Mouse (Mus musculus) heart, embryonic 14.5 days (tissue): ENCODE data around the gene Gm7073. TPM values are rescaled to one million over a fixed set of nuclear protein-coding genes. Genes with fewer than 3 reads are reported as not detected.

Experiments used
- ATAC-seq: fragments of 200-750 bp; cut with Nextera tagmentation; 2 replicates; pipeline ENCODE4 v1.8.0; 2017; ENCODE audit warnings: low read depth, moderate TSS enrichment; ENCODE audit not compliant: insufficient number of reproducible peaks, insufficient read depth, low FRiP score
- H3K27ac ChIP-seq, 2 experiments: fragments of 200-500 bp in 1 of 2; fragments of 300-500 bp in 1 of 2; sonication (generic) in 1 of 2; replicated peaks in 1 of 2; 2 replicates each; pipeline ENCODE4 v1.5.1; 2012 to 2014; ENCODE audit warnings: low read depth in 2 of 2, low read length in 2 of 2, control low read depth in 1 of 2, mild to moderate bottlenecking in 1 of 2, mixed read lengths in 1 of 2; ENCODE audit not compliant: control insufficient read depth in 1 of 2, insufficient read depth in 1 of 2
- H3K27me3 ChIP-seq: fragments of 300-500 bp; sonication (generic); 2 replicates; pipeline ENCODE4 v1.6.1; 2014; ENCODE audit warnings: mild to moderate bottlenecking, low read length, control low read depth; ENCODE audit not compliant: control insufficient read depth, insufficient read depth
- H3K36me3 ChIP-seq: fragments of 300-500 bp; sonication (generic); 2 replicates; pipeline ENCODE4 v1.6.1; 2014; ENCODE audit warnings: mild to moderate bottlenecking, control low read depth, low read length, mixed read lengths; ENCODE audit not compliant: control insufficient read depth, insufficient read depth
- H3K4me1 ChIP-seq, 2 experiments: fragments of 200-500 bp in 1 of 2; fragments of 300-500 bp in 1 of 2; sonication (generic) in 1 of 2; 2 replicates each; pipeline ENCODE4 v1.6.1; 2012 to 2014; ENCODE audit warnings: low read length in 2 of 2, control low read depth in 1 of 2, mixed read lengths in 1 of 2; ENCODE audit not compliant: control insufficient read depth in 2 of 2, insufficient read depth in 2 of 2
- H3K4me2 ChIP-seq: fragments of 300-500 bp; sonication (generic); 2 replicates; pipeline ENCODE4 v1.6.1; 2014; ENCODE audit warnings: mild to moderate bottlenecking, low read length
- H3K4me3 ChIP-seq, 2 experiments: fragments of 200-500 bp in 1 of 2; fragments of 300-500 bp in 1 of 2; sonication (generic) in 1 of 2; 2 replicates each; pipeline ENCODE4 v1.5.1; 2012 to 2014; ENCODE audit warnings: low read length in 2 of 2, mild to moderate bottlenecking in 2 of 2, control low read depth in 1 of 2, low read depth in 1 of 2, moderate library complexity in 1 of 2; ENCODE audit not compliant: control insufficient read depth in 1 of 2, insufficient read depth in 1 of 2
- H3K9ac ChIP-seq: fragments of 300-500 bp; sonication (generic); 2 replicates; pipeline ENCODE4 v1.6.1; 2014; ENCODE audit warnings: mild to moderate bottlenecking, low read length
- H3K9me3 ChIP-seq: fragments of 300-500 bp; sonication (generic); 2 replicates; pipeline ENCODE4 v1.6.1; 2016; ENCODE audit warnings: low read length, control low read depth; ENCODE audit not compliant: control insufficient read depth
- WGBS: fragments of 180-500 bp; shearing (Covaris S2); extraction: QIAGEN DNeasy Blood & Tissue Kit; methylation state at CpG from one replicate; pipeline ENCODE4 v1.1.7; 2014; 5-methylcytosine and 5-hydroxymethylcytosine counted together
- polyA plus RNA-seq: library from polyadenylated mRNA; unstranded; fragments of >200 nt; fragmentation: Nextera tagmentation; extraction: Ambion mirVana; gene quantifications from 2 replicates; pipeline ENCODE4 v1.2.1, GENCODE M21; 2014

Gene Gm7073
- polyA plus RNA-seq, 1 experiment from 2014 or later = not detected

DNA sequence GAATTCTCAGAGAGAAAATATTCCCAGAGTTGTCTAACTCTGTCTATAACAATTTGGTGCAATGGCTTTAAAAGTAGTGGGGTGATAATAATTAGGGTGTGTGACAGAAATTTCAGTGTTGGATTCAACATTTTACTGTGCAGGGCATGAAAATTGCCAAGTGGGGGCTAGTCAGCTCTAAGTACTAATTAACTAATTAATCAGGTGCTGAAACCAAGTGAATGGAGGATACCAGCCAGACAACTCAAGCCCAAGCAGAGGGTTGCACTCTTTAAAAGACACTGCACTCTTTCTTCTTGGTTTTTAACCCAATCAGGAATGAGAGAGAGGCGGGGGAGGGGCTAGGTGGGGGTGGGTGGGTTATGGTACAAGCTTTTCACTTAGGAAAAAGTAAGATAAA lies 6.4 kb upstream of the Gm7073 start:
- no peak for ATAC-seq

DNA sequence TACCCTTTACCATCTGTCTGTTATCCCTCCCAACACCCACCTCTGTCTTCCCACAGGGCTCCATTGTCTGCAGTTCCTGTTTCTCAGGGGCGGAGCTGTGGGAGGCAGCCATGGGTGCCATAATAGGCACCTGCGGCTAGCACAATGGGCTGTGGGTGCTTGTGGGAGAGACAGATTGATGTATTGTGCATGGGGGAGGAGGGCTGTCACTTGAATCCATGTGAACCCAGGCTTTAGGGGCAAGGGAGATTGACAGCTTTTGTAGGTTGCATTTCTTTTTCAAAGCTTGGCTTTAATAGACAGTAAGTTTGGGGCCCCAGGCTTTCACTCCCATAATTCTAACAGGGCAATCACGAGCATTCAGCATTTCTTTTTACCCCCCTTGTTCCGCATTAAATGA lies 5.0 kb upstream of the Gm7073 start:
- Histone ChIP-seq H3K9me3 (no peaks in the 10 kb centered on the region), H3K4me2 (no peak overlapping the region), H3K27ac (no peak overlapping the region), H3K36me3 (no peaks in the 10 kb centered on the region), H3K9ac (no peak overlapping the region), H3K27me3 (peaks cover 5% of the 10 kb centered on the region; the same call in 1 of the 2 replicates), H3K4me1 (no peaks in the 10 kb centered on the region), H3K4me3 (no peak overlapping the region)
- ATAC-seq = no peak
- 57% methylated on average over 4 of the region's 4 CpGs for WGBS

More for the DNA sequence above, 6.4 kb upstream of the Gm7073 start:
- Histone ChIP-seq H3K9me3 (no peaks in the 10 kb centered on the region), H3K36me3 (no peaks in the 10 kb centered on the region), H3K9ac (no peak overlapping the region), H3K27ac (no peak overlapping the region), H3K27me3 (peaks cover 5% of the 10 kb centered on the region; the same call in 1 of the 2 replicates), H3K4me3 (no peak overlapping the region), H3K4me2 (no peak overlapping the region), H3K4me1 (no peaks in the 10 kb centered on the region)
- WGBS = 38% methylated on average over 1 of the region's 1 CpGs

DNA sequence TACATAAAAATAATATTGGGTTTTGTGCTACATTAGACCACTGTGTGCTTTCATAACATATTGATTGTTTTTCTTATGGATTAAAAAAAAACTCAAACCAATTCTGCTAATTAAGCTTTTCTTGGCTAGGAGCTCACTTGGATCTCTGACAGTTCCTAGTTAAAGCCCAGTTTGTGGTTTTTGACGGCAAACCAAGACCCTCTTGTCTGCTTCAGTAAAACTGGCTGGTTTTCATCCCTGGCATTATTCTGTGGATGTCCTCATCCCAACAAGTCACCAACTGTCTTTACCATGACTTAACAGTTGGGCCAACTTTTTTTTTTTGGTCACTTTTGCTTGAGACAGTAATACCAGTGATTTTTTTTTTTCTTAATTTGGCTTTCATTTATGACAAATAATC lies 3.9 kb upstream of the Gm7073 start:
- ATAC-seq = no peak
- no peaks in the 10 kb centered on the region for H3K27me3 ChIP-seq
- H3K27ac ChIP-seq = no peak overlapping the region
- no peak overlapping the region for H3K4me3 ChIP-seq
- H3K4me1 ChIP-seq = no peaks in the 10 kb centered on the region
- H3K4me2 ChIP-seq = no peak overlapping the region
- no peak overlapping the region for H3K9ac ChIP-seq
- WGBS = 68% methylated on average over 1 of the region's 1 CpGs
- no peaks in the 10 kb centered on the region for H3K9me3 ChIP-seq
- no peaks in the 10 kb centered on the region for H3K36me3 ChIP-seq

DNA sequence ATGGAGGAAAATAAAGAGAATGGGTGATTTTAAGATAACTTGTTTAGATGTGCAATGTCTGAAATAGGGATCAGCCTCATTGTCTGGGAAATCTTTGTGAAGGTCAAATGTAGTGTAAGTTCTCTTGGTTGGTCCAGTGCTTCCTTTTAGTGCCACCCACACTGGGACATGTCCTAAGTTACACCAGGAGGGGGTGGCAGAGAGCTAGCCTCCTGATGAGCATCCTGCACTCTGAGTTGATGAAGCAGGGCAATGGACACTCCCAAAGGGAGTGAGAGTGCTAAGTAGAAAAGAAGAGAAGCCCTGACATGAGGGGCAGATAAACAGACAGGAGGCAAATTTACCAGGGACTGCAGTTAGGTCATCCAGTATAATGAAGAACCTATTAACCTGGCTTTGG lies 35.1 kb downstream of the Gm7073 start:
- H3K27me3 ChIP-seq = no peaks in the 10 kb centered on the region
- no peak for ATAC-seq
- no peak overlapping the region for H3K27ac ChIP-seq
- no peak overlapping the region for H3K4me3 ChIP-seq
- no peak overlapping the region for H3K9ac ChIP-seq
- H3K9me3 ChIP-seq = no peaks in the 10 kb centered on the region
- H3K36me3 ChIP-seq = no peaks in the 10 kb centered on the region
- H3K4me1 ChIP-seq = no peaks in the 10 kb centered on the region
- H3K4me2 ChIP-seq = no peak overlapping the region

DNA sequence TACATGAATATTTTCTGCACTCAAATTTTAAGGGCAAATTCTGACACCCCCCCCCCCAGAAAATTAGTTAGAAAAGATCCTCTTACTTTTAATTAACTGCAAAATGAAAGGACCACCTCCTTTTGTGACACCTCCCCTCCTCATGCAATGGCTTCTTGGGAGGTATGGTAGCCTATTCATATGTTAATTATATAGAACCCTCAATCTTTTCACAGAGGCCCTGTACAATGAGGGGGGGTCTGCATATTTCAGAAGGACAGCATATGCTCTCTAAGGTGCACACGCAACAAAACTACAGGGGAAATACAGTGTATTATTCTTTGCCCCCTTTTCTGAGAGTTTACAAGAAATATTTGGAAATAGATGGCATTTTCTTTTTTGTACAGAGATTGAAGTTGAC lies 41.3 kb downstream of the Gm7073 start:
- Histone ChIP-seq H3K9ac (no peak overlapping the region), H3K36me3 (no peaks in the 10 kb centered on the region), H3K4me2 (no peak overlapping the region), H3K9me3 (no peaks in the 10 kb centered on the region), H3K4me1 (no peaks in the 10 kb centered on the region), H3K27me3 (no peaks in the 10 kb centered on the region), H3K27ac (no peak overlapping the region), H3K4me3 (no peak overlapping the region)
- no peak for ATAC-seq
- 61% methylated on average over 1 of the region's 1 CpGs for WGBS

DNA sequence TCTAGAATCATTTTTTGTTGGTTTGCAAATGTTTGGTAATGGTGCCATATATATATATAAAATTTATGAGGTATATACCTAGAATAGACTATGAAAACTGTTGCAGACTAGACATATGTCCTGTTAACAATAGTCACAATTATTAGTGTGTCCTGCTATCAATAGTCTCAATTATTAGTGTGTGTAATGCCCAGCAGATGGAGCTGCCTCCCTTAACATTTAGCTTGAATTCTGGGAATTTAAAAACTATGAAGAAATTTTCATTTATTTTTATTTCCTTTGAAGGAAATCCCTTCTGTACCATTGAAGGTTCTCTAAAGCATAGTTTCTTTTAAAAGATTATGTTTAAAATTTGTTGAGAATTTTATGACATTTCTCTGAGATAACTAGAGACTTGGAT lies 43.7 kb downstream of the Gm7073 start:
- H3K9ac ChIP-seq = no peak overlapping the region
- H3K4me2 ChIP-seq = no peak overlapping the region
- no peaks in the 10 kb centered on the region for H3K4me1 ChIP-seq
- H3K27ac ChIP-seq = no peak overlapping the region
- no peak overlapping the region for H3K4me3 ChIP-seq
- no peaks in the 10 kb centered on the region for H3K36me3 ChIP-seq
- H3K27me3 ChIP-seq = no peaks in the 10 kb centered on the region
- no peaks in the 10 kb centered on the region for H3K9me3 ChIP-seq
- no peak for ATAC-seq

DNA sequence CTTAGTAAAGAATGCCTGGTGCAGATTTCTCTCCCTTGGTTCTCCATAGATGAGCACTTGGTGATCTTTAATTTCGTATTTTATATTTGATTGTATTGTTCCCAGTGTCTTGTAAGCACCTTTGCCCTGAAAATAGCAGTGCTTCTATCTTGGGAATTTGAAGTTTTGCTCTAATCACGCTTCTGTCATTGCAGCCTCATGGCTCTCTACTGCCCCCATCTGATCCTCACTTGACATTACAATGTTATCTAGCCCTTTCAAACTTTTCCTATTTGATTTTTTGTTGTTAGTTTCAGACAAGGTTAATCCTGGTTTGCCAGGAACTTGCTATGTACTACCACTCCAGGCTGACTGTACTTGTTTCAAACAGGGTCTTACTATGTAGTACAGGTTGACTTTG lies 75.3 kb downstream of the Gm7073 start:
- Histone ChIP-seq H3K9ac (no peak overlapping the region), H3K4me1 (no peaks in the 10 kb centered on the region), H3K27me3 (no peaks in the 10 kb centered on the region), H3K9me3 (no peaks in the 10 kb centered on the region), H3K36me3 (no peaks in the 10 kb centered on the region), H3K4me2 (no peak overlapping the region), H3K27ac (no peak overlapping the region), H3K4me3 (no peak overlapping the region)
- 14% methylated on average over 2 of the region's 2 CpGs for WGBS
- ATAC-seq = no peak

DNA sequence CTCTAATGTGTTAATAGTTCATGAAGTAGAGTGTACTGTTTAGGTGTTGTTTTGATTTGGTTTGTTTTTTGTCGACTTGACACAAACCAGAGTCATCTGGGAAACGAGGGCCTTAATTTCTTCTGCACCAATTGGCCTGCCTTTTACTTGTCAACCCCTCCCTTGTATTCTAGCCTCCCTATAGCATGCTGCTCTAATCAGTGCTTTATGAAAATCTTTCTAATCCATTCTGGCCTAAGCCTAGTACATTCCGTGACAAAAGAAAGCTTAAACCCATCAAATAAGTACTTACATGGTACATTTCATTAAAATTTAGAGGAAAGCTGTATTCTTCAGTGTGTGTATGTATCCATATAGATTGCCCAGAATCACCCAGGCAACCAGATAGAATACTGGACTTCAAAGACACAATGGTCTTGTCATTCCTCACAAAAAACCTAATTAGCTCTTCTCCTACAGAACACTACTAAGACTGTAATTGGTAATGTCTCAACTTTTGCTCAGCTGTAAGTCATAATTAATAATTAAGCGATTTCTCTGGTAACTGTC lies 124.4 kb downstream of the Gm7073 start:
- H3K9ac ChIP-seq = no peak overlapping the region
- H3K9me3 ChIP-seq = no peaks in the 10 kb centered on the region
- H3K4me3 ChIP-seq = no peak overlapping the region
- no peaks in the 10 kb centered on the region for H3K27me3 ChIP-seq
- WGBS = 54% methylated on average over 4 of the region's 4 CpGs
- no peaks in the 10 kb centered on the region for H3K4me1 ChIP-seq
- H3K27ac ChIP-seq = no peak overlapping the region
- ATAC-seq = no peak
- no peaks in the 10 kb centered on the region for H3K36me3 ChIP-seq
- no peak overlapping the region for H3K4me2 ChIP-seq
